Mouse (Mus musculus) lung, postnatal 0 days (tissue): ENCODE results near the gene Creb3l4.

Experiments
- CTCF ChIP-seq: IDR thresholded peaks from 2 replicates; pipeline ENCODE4 v1.5.1; 2016; ENCODE audit warnings: antibody characterized with exemption, mild to moderate bottlenecking
- EP300 ChIP-seq: IDR thresholded peaks from 2 replicates; pipeline ENCODE4 v1.6.1; 2016; ENCODE audit warnings: antibody characterized with exemption, mild to moderate bottlenecking, control low read depth

DNA sequence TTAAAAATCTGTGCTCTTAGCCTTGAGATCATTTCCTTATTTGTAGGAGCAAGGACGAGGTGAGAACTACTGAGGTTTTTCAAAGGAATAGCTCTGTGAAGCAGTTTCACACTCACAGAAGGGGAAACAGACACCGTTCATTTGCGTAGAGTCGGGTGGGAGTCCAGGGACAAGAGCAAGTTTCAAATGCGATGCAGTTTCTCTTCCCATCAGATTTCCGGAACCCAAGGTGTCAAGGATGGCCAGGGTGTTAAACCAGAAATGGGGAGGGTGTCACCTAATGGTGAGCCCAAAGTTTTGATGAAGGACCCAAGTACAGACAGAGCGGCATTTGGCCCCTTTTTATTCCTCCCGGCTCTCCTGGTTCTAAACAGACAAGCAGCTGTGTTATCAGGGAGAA, 12.2 kb downstream of the Creb3l4 start:
- no peak for TF ChIP-seq EP300
- TF ChIP-seq CTCF, result no peak
